Mouse (Mus musculus): ENCODE measurements around the gene Adamtsl2.

DNA sequence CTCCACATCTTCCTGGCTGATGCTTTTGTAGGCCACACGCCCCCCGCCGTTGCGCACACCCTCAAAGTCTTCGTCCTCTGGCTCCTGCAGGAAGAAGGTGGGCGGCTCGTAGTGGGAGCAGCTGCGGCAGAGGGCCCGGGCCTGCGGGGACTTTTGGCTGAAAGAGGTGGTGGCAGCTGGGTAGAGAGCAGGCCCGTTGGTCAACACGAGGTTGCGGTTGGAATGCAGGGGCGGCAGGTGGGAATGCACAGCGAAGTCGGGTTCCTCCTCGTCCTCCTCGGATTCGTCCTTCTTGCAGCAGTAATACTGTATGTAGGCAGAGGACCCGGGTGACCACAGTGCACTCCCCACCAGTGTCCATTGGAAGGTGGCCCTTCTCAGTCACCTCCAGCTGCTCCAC, 33.4 kb downstream of the Adamtsl2 start:
- TF ChIP-seq EP300 (IDR thresholded peaks at IDR 0.05; ENCODE audit: insufficient read depth, low read depth, low read length): no peak
- no peak for TF ChIP-seq POLR2A (IDR thresholded peaks at IDR 0.05; ENCODE audit: insufficient read depth, low read depth, low read length)
- TF ChIP-seq CTCF (IDR thresholded peaks at IDR 0.05): no peak
